Mouse (Mus musculus): ENCODE measurements around the gene Fam49a. TPM values are rescaled to one million over a fixed set of nuclear protein-coding genes. Genes with fewer than 3 reads are reported as not detected.

The Fam49a gene
- polyA plus RNA-seq, 2 experiments, result 4.6 to 11.3 TPM

- no peak for TF ChIP-seq POLR2A (IDR thresholded peaks at IDR 0.05; ENCODE audit: borderline replicate concordance, extremely low read depth, insufficient read depth, insufficient read length)
- Histone ChIP-seq H3K9me3 (ENCODE audit: control insufficient read depth, low read length) (no peaks in the 10 kb centered on the region), H3K4me2 (replicated peaks; ENCODE audit: low read depth, low read length, severe bottlenecking) (no peak overlapping the region), H3K4me3 (replicated peaks; ENCODE audit: low read length) (no peak overlapping the region), H3K4me1 (ENCODE audit: control insufficient read depth, insufficient read depth, low read length) (peaks cover 10% of the 10 kb centered on the region), H3K27ac (replicated peaks; ENCODE audit: low read depth, low read length) (no peak overlapping the region), H3K27me3 (ENCODE audit: control insufficient read depth, insufficient read depth, low read length) (no peaks in the 10 kb centered on the region), H3K36me3 (ENCODE audit: control insufficient read depth, insufficient read depth, low read length) (no peaks in the 10 kb centered on the region), H3K9ac (ENCODE audit: low read depth, low read length, severe bottlenecking) (no peak overlapping the region)
- ATAC-seq (ENCODE audit: low FRiP score, low read depth) (no peak), DNase-seq (ENCODE audit: low spot score) (no peak)
- 22% methylated on average over 1 of the region's 1 CpGs for WGBS
Measured at GRCm38 (mm10) chr12:12266552-12266951, 4.6 kb downstream of the Fam49a start.

- Histone ChIP-seq H3K4me2 (replicated peaks; ENCODE audit: low read depth, low read length, severe bottlenecking) (no peak overlapping the region), H3K4me3 (replicated peaks; ENCODE audit: low read length) (no peak overlapping the region), H3K27ac (replicated peaks; ENCODE audit: low read depth, low read length) (no peak overlapping the region), H3K9ac (ENCODE audit: low read depth, low read length, severe bottlenecking) (no peak overlapping the region), H3K4me1 (ENCODE audit: control insufficient read depth, insufficient read depth, low read length) (no peaks in the 10 kb centered on the region), H3K9me3 (ENCODE audit: control insufficient read depth, low read length) (no peaks in the 10 kb centered on the region), H3K27me3 (ENCODE audit: control insufficient read depth, insufficient read depth, low read length) (no peaks in the 10 kb centered on the region), H3K36me3 (ENCODE audit: control insufficient read depth, insufficient read depth, low read length) (no peaks in the 10 kb centered on the region)
- no peak for DNase-seq (ENCODE audit: low spot score)
- TF ChIP-seq POLR2A (IDR thresholded peaks at IDR 0.05; ENCODE audit: borderline replicate concordance, extremely low read depth, insufficient read depth, insufficient read length), result no peak
- WGBS, result 80% methylated on average over 3 of the region's 3 CpGs
- ATAC-seq (ENCODE audit: low FRiP score, low read depth), result no peak
Measured at GRCm38 (mm10) chr12:12270495-12270894, 8.6 kb downstream of the Fam49a start.

DNA sequence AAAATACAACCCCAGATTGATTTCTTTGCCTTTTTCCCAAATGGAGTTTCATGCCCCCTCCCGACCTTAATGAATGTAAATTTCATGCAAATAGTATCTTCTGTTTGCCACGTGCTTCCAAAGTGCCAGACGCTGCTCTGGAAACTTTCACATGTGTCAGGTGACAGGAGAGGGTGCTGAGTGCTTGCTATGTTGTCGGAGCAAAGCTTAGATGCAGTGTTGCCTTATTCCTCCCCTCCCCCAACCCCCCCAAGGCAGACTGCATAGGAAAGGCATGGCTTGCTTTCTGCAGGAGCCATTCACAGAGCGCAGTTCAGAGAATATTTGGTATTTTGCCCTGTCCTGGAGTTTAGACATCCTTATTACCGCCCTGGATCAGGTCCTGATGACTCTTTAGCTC lies 12.2 kb downstream of the Fam49a start:
- no peak overlapping the region for H3K27ac ChIP-seq (replicated peaks; ENCODE audit: low read depth, low read length)
- WGBS, result 16% methylated on average over 6 of the region's 6 CpGs
- no peaks in the 10 kb centered on the region for H3K36me3 ChIP-seq (ENCODE audit: control insufficient read depth, insufficient read depth, low read length)
- ATAC-seq (ENCODE audit: low FRiP score, low read depth) (no peak), DNase-seq (ENCODE audit: low spot score) (no peak)
- no peak for TF ChIP-seq POLR2A (IDR thresholded peaks at IDR 0.05; ENCODE audit: borderline replicate concordance, extremely low read depth, insufficient read depth, insufficient read length)
- H3K27me3 ChIP-seq (ENCODE audit: control insufficient read depth, insufficient read depth, low read length), result no peaks in the 10 kb centered on the region
- no peaks in the 10 kb centered on the region for H3K4me1 ChIP-seq (ENCODE audit: control insufficient read depth, insufficient read depth, low read length)
- no peak overlapping the region for H3K9ac ChIP-seq (ENCODE audit: low read depth, low read length, severe bottlenecking)
- H3K4me3 ChIP-seq (replicated peaks; ENCODE audit: low read length), result no peak overlapping the region
- H3K9me3 ChIP-seq (ENCODE audit: control insufficient read depth, low read length), result no peaks in the 10 kb centered on the region
- H3K4me2 ChIP-seq (replicated peaks; ENCODE audit: low read depth, low read length, severe bottlenecking), result no peak overlapping the region

DNA sequence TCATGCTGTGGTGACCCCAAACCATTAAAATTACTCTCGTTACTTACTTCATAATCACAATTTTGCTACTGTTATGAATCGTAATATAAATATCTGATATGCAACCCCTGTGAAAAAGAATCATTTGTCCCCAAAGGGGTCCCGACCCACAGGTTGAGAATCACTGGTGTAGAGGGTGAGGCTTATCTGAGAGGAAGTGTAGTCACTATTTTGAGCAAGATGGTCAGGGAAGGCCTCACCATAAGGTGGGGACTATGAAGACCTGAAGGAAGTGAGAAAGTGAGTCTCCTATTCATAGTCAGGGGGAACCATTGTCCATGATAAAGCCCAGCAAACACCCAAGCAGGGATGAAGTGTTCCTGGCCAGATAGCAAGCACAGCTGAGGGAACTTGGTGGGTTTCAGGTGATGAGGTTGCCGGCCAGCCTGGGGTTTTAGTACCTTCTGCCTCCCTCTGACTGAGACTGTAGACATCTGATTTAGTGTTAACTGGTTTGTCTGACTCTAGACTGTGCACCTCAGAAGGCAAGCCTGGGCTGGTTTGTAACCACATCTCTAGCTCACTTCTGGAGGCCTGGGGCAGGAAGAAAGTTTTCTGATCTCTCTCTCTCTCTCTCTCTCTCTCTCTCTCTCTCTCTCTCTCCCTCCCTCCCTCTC lies 13.3 kb downstream of the Fam49a start:
- no peaks in the 10 kb centered on the region for H3K36me3 ChIP-seq (ENCODE audit: control insufficient read depth, insufficient read depth, low read length)
- DNase-seq (ENCODE audit: low spot score) (no peak), ATAC-seq (ENCODE audit: low FRiP score, low read depth) (no peak)
- no peak overlapping the region for H3K4me3 ChIP-seq (replicated peaks; ENCODE audit: low read length)
- no peak for TF ChIP-seq POLR2A (IDR thresholded peaks at IDR 0.05; ENCODE audit: borderline replicate concordance, extremely low read depth, insufficient read depth, insufficient read length)
- no peak overlapping the region for H3K9ac ChIP-seq (ENCODE audit: low read depth, low read length, severe bottlenecking)
- no peak overlapping the region for H3K4me2 ChIP-seq (replicated peaks; ENCODE audit: low read depth, low read length, severe bottlenecking)
- no peaks in the 10 kb centered on the region for H3K27me3 ChIP-seq (ENCODE audit: control insufficient read depth, insufficient read depth, low read length)
- 85% methylated on average over 4 of the region's 4 CpGs for WGBS
- H3K4me1 ChIP-seq (ENCODE audit: control insufficient read depth, insufficient read depth, low read length), result no peaks in the 10 kb centered on the region
- H3K9me3 ChIP-seq (ENCODE audit: control insufficient read depth, low read length), result no peaks in the 10 kb centered on the region
- no peak overlapping the region for H3K27ac ChIP-seq (replicated peaks; ENCODE audit: low read depth, low read length)

DNA sequence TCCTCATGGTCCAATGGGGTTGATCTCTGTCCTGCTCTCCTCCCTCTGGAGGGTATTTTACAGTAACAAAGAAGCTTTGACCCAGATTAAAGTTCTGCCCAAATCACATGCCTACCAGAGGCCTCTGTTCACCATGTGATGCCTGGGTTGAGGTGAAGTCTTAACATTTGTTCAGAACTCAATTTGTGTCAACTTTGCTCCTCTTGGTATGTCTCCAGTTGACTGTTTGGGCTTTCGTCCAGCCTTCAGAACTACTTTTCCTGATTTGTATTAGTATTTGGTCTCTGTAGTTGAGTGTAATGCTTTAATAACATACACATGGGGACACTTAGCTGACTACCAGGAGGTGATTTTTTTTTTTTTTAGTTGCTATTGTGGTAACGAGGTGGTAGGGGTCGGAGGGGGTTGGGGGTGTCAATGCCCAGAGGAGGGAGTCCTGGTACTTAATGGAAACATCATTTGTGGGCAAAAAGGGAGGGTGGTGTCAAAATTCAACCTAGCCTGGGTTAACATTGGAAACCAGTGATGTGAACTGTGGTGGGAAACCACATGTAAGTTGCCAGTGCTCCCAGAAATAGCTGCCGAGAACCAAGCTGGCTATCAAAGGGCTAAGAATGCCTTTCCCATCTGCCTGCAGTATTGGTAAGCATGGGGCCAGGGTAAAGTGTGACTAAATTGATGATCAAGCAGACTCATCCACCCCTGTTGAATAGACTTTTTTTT lies 16.0 kb downstream of the Fam49a start:
- H3K4me2 ChIP-seq (replicated peaks; ENCODE audit: low read depth, low read length, severe bottlenecking), result no peak overlapping the region
- H3K9me3 ChIP-seq (ENCODE audit: control insufficient read depth, low read length), result no peaks in the 10 kb centered on the region
- no peak overlapping the region for H3K9ac ChIP-seq (ENCODE audit: low read depth, low read length, severe bottlenecking)
- no peak for DNase-seq (ENCODE audit: low spot score)
- 46% methylated on average over 4 of the region's 4 CpGs for WGBS
- H3K27me3 ChIP-seq (ENCODE audit: control insufficient read depth, insufficient read depth, low read length), result no peaks in the 10 kb centered on the region
- no peak overlapping the region for H3K27ac ChIP-seq (replicated peaks; ENCODE audit: low read depth, low read length)
- no peak overlapping the region for H3K4me3 ChIP-seq (replicated peaks; ENCODE audit: low read length)
- no peak for ATAC-seq (ENCODE audit: low FRiP score, low read depth)
- H3K36me3 ChIP-seq (ENCODE audit: control insufficient read depth, insufficient read depth, low read length), result no peaks in the 10 kb centered on the region
- no peak for TF ChIP-seq POLR2A (IDR thresholded peaks at IDR 0.05; ENCODE audit: borderline replicate concordance, extremely low read depth, insufficient read depth, insufficient read length)
- H3K4me1 ChIP-seq (ENCODE audit: control insufficient read depth, insufficient read depth, low read length), result no peaks in the 10 kb centered on the region
